Mouse (Mus musculus): Measurements from ENCODE around the gene Vrk3. TPM values are rescaled to one million over a fixed set of nuclear protein-coding genes. Genes with fewer than 3 reads are reported as not detected.

Gene Vrk3
- polyA plus RNA-seq, 1 experiment from 2014 or later, result 23.0 TPM

GRCm38 (mm10) chr7:44709881-44710280, 38.3 kb upstream of the Vrk3 start:
- no peaks in the 10 kb centered on the region for H3K36me3 ChIP-seq (ENCODE audit: control insufficient read depth, insufficient read depth, low read length)
- ATAC-seq (ENCODE audit: low read depth), result no peak
- 87% methylated on average over 5 of the region's 5 CpGs for WGBS
- no peaks in the 10 kb centered on the region for H3K4me1 ChIP-seq (ENCODE audit: control insufficient read depth, insufficient read depth, low read length)
- no peaks in the 10 kb centered on the region for H3K27me3 ChIP-seq (ENCODE audit: control insufficient read depth, insufficient read depth, low read length)
- no peaks in the 10 kb centered on the region for H3K9me3 ChIP-seq (ENCODE audit: control insufficient read depth, low read length)
- no peak overlapping the region for H3K4me2 ChIP-seq (ENCODE audit: low read depth, low read length)
- no peak overlapping the region for H3K9ac ChIP-seq (replicated peaks; ENCODE audit: low read depth, low read length)
- no peak overlapping the region for H3K27ac ChIP-seq (ENCODE audit: low read depth, low read length)
- H3K4me3 ChIP-seq (ENCODE audit: low read depth, low read length), result no peak overlapping the region

- Histone ChIP-seq H3K9me3 (ENCODE audit: control insufficient read depth, low read length) (no peaks in the 10 kb centered on the region), H3K4me1 (ENCODE audit: control insufficient read depth, insufficient read depth, low read length) (no peaks in the 10 kb centered on the region), H3K27ac (ENCODE audit: low read depth, low read length) (no peak overlapping the region), H3K27me3 (ENCODE audit: control insufficient read depth, insufficient read depth, low read length) (no peaks in the 10 kb centered on the region), H3K4me3 (ENCODE audit: low read depth, low read length) (no peak overlapping the region), H3K9ac (replicated peaks; ENCODE audit: low read depth, low read length) (no peak overlapping the region), H3K4me2 (ENCODE audit: low read depth, low read length) (no peak overlapping the region), H3K36me3 (ENCODE audit: control insufficient read depth, insufficient read depth, low read length) (no peaks in the 10 kb centered on the region)
- WGBS, result 89% methylated on average over 5 of the region's 5 CpGs
- ATAC-seq (ENCODE audit: low read depth), result no peak
These were observed 26.2 kb upstream of the Vrk3 start for GRCm38 (mm10) chr7:44722058-44722457.

DNA sequence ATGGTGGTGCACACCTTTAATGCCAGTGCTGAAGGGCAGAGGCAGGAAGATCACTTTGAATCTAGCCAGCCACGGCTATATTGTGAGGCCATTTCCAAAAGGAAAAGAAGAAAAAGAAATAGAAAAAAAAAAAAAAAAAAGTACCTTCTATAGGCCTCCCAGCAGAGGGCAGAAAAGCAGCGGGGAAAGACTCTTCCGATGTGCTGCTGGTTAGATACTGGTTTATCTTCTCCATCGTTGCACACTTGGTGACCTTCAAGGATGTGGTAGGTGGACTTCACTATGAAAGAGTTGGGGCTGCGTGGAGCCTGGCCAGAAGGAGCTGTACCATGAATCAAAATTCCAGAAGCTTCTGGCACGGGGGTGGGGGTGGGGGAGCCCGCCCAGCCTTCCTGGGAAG, 23.9 kb upstream of the Vrk3 start:
- ATAC-seq (ENCODE audit: low read depth), result no peak
- no peaks in the 10 kb centered on the region for H3K36me3 ChIP-seq (ENCODE audit: control insufficient read depth, insufficient read depth, low read length)
- 25% methylated on average over 7 of the region's 7 CpGs for WGBS
- H3K27me3 ChIP-seq (ENCODE audit: control insufficient read depth, insufficient read depth, low read length), result no peaks in the 10 kb centered on the region
- H3K4me1 ChIP-seq (ENCODE audit: control insufficient read depth, insufficient read depth, low read length), result no peaks in the 10 kb centered on the region
- no peak overlapping the region for H3K27ac ChIP-seq (ENCODE audit: low read depth, low read length)
- no peak overlapping the region for H3K4me3 ChIP-seq (ENCODE audit: low read depth, low read length)
- no peak overlapping the region for H3K9ac ChIP-seq (replicated peaks; ENCODE audit: low read depth, low read length)
- H3K4me2 ChIP-seq (ENCODE audit: low read depth, low read length), result no peak overlapping the region
- H3K9me3 ChIP-seq (ENCODE audit: control insufficient read depth, low read length), result no peaks in the 10 kb centered on the region

- 76% methylated on average over 6 of the region's 6 CpGs for WGBS
- H3K9ac ChIP-seq (replicated peaks; ENCODE audit: low read depth, low read length), result no peak overlapping the region
- no peaks in the 10 kb centered on the region for H3K4me1 ChIP-seq (ENCODE audit: control insufficient read depth, insufficient read depth, low read length)
- no peak overlapping the region for H3K27ac ChIP-seq (ENCODE audit: low read depth, low read length)
- no peak overlapping the region for H3K4me3 ChIP-seq (ENCODE audit: low read depth, low read length)
- no peak overlapping the region for H3K4me2 ChIP-seq (ENCODE audit: low read depth, low read length)
- no peak for ATAC-seq (ENCODE audit: low read depth)
- H3K36me3 ChIP-seq (ENCODE audit: control insufficient read depth, insufficient read depth, low read length), result no peaks in the 10 kb centered on the region
- H3K27me3 ChIP-seq (ENCODE audit: control insufficient read depth, insufficient read depth, low read length), result no peaks in the 10 kb centered on the region
- no peaks in the 10 kb centered on the region for H3K9me3 ChIP-seq (ENCODE audit: control insufficient read depth, low read length)
These were observed 21.9 kb upstream of the Vrk3 start for GRCm38 (mm10) chr7:44726343-44726742.

GRCm38 (mm10) chr7:44727151-44727550, 21.1 kb upstream of the Vrk3 start:
- H3K4me2 ChIP-seq (ENCODE audit: low read depth, low read length), result no peak overlapping the region
- 0 out of 2 replicates have a peak, but pooled peaks cover 1% of the 10 kb centered on the region for H3K36me3 ChIP-seq (ENCODE audit: control insufficient read depth, insufficient read depth, low read length)
- WGBS, result 66% methylated on average over 5 of the region's 5 CpGs
- no peak for ATAC-seq (ENCODE audit: low read depth)
- no peaks in the 10 kb centered on the region for H3K4me1 ChIP-seq (ENCODE audit: control insufficient read depth, insufficient read depth, low read length)
- H3K9me3 ChIP-seq (ENCODE audit: control insufficient read depth, low read length), result no peaks in the 10 kb centered on the region
- no peak overlapping the region for H3K9ac ChIP-seq (replicated peaks; ENCODE audit: low read depth, low read length)
- no peaks in the 10 kb centered on the region for H3K27me3 ChIP-seq (ENCODE audit: control insufficient read depth, insufficient read depth, low read length)
- no peak overlapping the region for H3K4me3 ChIP-seq (ENCODE audit: low read depth, low read length)
- no peak overlapping the region for H3K27ac ChIP-seq (ENCODE audit: low read depth, low read length)

DNA sequence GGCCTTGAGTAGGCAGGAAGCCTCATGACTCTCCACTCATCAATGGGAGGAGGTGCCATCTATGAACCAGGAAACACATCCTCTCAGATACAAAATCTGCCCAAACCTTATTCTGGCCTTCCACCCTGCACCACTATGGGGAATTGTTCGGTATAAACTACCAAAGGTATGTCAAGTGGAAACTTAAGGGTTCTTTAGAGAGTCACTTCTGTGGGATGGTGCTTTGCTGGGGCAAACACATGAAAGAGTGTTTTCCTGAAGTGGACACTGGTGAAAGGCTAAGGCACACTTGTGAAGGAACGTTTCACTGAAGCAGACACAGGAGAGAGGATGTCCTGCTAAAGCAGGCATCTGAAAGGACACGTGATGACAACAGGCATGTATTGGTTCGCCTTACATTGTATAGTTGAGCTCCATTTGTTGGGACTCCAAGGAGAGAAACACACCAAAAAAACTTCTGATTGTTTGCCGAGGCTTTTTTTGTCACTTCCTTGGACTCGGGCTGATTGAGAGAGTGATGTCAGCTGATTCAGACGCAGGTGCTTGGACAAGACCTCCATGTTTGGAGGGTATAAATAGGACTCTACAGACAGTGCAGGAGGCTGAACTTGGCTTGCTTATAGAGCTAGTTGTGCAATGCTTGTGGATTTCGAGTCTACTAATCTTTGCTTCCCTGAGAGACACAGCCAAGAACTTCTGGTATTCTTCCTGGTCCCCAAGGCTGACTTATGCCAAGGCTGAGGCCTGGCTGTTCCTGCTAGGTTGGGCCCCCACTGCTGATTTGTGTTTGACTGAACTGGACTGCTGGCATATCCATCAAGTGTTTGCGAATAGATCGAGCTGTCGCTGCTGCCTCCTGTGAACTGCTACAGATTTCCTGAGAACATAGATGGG, 19.9 kb upstream of the Vrk3 start:
- Histone ChIP-seq H3K4me3 (ENCODE audit: low read depth, low read length) (no peak overlapping the region), H3K9ac (replicated peaks; ENCODE audit: low read depth, low read length) (no peak overlapping the region), H3K9me3 (ENCODE audit: control insufficient read depth, low read length) (no peaks in the 10 kb centered on the region), H3K27me3 (ENCODE audit: control insufficient read depth, insufficient read depth, low read length) (no peaks in the 10 kb centered on the region), H3K4me1 (ENCODE audit: control insufficient read depth, insufficient read depth, low read length) (no peaks in the 10 kb centered on the region), H3K27ac (ENCODE audit: low read depth, low read length) (no peak overlapping the region), H3K36me3 (ENCODE audit: control insufficient read depth, insufficient read depth, low read length) (0 out of 2 replicates have a peak, but pooled peaks cover 3% of the 10 kb centered on the region), H3K4me2 (ENCODE audit: low read depth, low read length) (no peak overlapping the region)
- 91% methylated on average over 11 of the region's 11 CpGs for WGBS
- no peak for ATAC-seq (ENCODE audit: low read depth)

- no peak overlapping the region for H3K9ac ChIP-seq (replicated peaks; ENCODE audit: low read depth, low read length)
- no peak for ATAC-seq (ENCODE audit: low read depth)
- H3K4me1 ChIP-seq (ENCODE audit: control insufficient read depth, insufficient read depth, low read length), result no peaks in the 10 kb centered on the region
- no peak overlapping the region for H3K4me2 ChIP-seq (ENCODE audit: low read depth, low read length)
- H3K27ac ChIP-seq (ENCODE audit: low read depth, low read length), result no peak overlapping the region
- H3K36me3 ChIP-seq (ENCODE audit: control insufficient read depth, insufficient read depth, low read length), result 0 out of 2 replicates have a peak, but pooled peaks cover 3% of the 10 kb centered on the region
- H3K4me3 ChIP-seq (ENCODE audit: low read depth, low read length), result no peak overlapping the region
- H3K9me3 ChIP-seq (ENCODE audit: control insufficient read depth, low read length), result no peaks in the 10 kb centered on the region
- H3K27me3 ChIP-seq (ENCODE audit: control insufficient read depth, insufficient read depth, low read length), result no peaks in the 10 kb centered on the region
- 85% methylated on average over 9 of the region's 9 CpGs for WGBS
These were observed 14.5 kb upstream of the Vrk3 start for GRCm38 (mm10) chr7:44733723-44734122.

- Histone ChIP-seq H3K9ac (replicated peaks; ENCODE audit: low read depth, low read length) (no peak overlapping the region), H3K4me2 (ENCODE audit: low read depth, low read length) (no peak overlapping the region), H3K9me3 (ENCODE audit: control insufficient read depth, low read length) (no peaks in the 10 kb centered on the region), H3K4me1 (ENCODE audit: control insufficient read depth, insufficient read depth, low read length) (no peaks in the 10 kb centered on the region), H3K36me3 (ENCODE audit: control insufficient read depth, insufficient read depth, low read length) (no peaks in the 10 kb centered on the region), H3K27ac (ENCODE audit: low read depth, low read length) (no peak overlapping the region), H3K4me3 (ENCODE audit: low read depth, low read length) (no peak overlapping the region), H3K27me3 (ENCODE audit: control insufficient read depth, insufficient read depth, low read length) (no peaks in the 10 kb centered on the region)
- WGBS, result 89% methylated on average over 8 of the region's 8 CpGs
- ATAC-seq (ENCODE audit: low read depth), result no peak
These were observed 6.9 kb upstream of the Vrk3 start for GRCm38 (mm10) chr7:44741361-44741760.

- no peak for ATAC-seq (ENCODE audit: low read depth)
- H3K9me3 ChIP-seq (ENCODE audit: control insufficient read depth, low read length), result no peaks in the 10 kb centered on the region
- H3K36me3 ChIP-seq (ENCODE audit: control insufficient read depth, insufficient read depth, low read length), result no peaks in the 10 kb centered on the region
- H3K9ac ChIP-seq (replicated peaks; ENCODE audit: low read depth, low read length), result no peak overlapping the region
- H3K4me1 ChIP-seq (ENCODE audit: control insufficient read depth, insufficient read depth, low read length), result peaks cover 8% of the 10 kb centered on the region; the same call in 1 of the 2 replicates
- H3K27me3 ChIP-seq (ENCODE audit: control insufficient read depth, insufficient read depth, low read length), result no peaks in the 10 kb centered on the region
- WGBS, result 23% methylated on average over 9 of the region's 9 CpGs
- H3K4me2 ChIP-seq (ENCODE audit: low read depth, low read length), result peak overlapping the region; percentile 70
- H3K4me3 ChIP-seq (ENCODE audit: low read depth, low read length), result no peak overlapping the region
- no peak overlapping the region; the same call in 1 of the 2 replicates for H3K27ac ChIP-seq (ENCODE audit: low read depth, low read length)
These were observed 3.9 kb upstream of the Vrk3 start for GRCm38 (mm10) chr7:44744270-44744669.
